Mouse (Mus musculus) liver, adult (tissue): ENCODE data around the gene Prg4.

ENCODE experiments used
- GATA4 ChIP-seq: IDR thresholded peaks from 2 replicates; pipeline ENCODE4 v1.6.1; 2014; ENCODE audit warnings: mild to moderate bottlenecking, low read length; ENCODE audit not compliant: insufficient replicate concordance

The Prg4 gene

GRCm38 (mm10) chr1:150426216-150426615 lies 39.7 kb downstream of the Prg4 start:
- TF ChIP-seq GATA4: no peak

- TF ChIP-seq GATA4: no peak
Measured at GRCm38 (mm10) chr1:150425665-150426064, 40.3 kb downstream of the Prg4 start.

GRCm38 (mm10) chr1:150418426-150418825 lies 47.5 kb downstream of the Prg4 start:
- no peak for TF ChIP-seq GATA4

GRCm38 (mm10) chr1:150416006-150416405 lies 50.0 kb downstream of the Prg4 start:
- no peak for TF ChIP-seq GATA4

GRCm38 (mm10) chr1:150409996-150410395 lies 56.0 kb downstream of the Prg4 start:
- no peak for TF ChIP-seq GATA4

- TF ChIP-seq GATA4: no peak
Measured at GRCm38 (mm10) chr1:150407285-150407684, 58.7 kb downstream of the Prg4 start.

GRCm38 (mm10) chr1:150404555-150404954 lies 61.4 kb downstream of the Prg4 start:
- TF ChIP-seq GATA4: no peak

GRCm38 (mm10) chr1:150403914-150404313 lies 62.1 kb downstream of the Prg4 start:
- TF ChIP-seq GATA4: no peak
